Mouse (Mus musculus): ENCODE data around the gene Efna3.

DNA sequence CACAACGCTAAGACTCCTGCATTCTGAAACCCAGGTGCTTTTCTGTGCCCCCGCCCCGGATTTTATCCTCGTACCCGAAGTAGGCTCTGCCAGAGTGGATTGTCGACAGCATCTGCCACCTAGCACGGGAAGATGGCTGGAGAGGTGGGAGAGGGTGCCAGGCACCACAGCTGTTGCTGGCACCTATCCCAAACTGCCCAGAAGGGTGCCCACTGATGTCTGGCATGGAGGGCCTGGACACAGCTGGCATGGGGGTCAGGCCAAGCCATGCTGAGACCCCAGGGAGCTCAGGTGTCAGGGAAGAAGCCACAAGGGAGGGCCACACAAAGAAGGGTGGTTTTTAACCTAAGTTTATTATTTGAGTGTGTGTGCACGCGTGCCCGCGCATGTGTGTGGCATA, 10.3 kb upstream of the Efna3 start:
- no peak for TF ChIP-seq CTCF (conservative IDR thresholded peaks at IDR 0.05; ENCODE audit: low read length)
- no peak for TF ChIP-seq POU5F1 (IDR thresholded peaks at IDR 0.05; ENCODE audit: borderline replicate concordance, low read length)
